Mouse (Mus musculus): ENCODE results near the gene Pnliprp2.

DNA sequence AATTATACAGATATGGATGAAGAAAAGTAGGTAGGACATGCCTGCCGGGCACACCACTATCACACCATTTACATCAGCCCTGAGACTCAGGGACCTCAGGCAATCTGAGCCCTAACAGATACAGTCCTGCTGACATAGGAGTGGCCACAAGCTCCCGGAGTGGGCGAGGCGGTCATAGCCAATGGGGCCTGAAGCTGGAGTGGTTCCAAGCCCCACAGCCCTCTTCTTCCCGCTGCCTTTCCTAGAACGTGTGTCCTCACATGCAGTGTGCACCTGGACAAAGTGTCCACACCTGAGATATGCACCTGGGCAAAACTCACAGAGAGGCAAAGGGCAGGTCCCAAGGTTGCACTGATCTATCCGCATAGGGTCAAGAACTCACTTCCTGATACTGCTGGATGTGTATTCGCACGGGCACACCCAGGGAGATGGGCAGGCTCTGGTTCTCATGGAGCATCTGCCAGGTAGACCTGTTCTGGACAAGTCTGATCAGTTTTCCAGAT is 12.0 kb upstream of the Pnliprp2 start:
- TF ChIP-seq CTCF (IDR thresholded peaks at IDR 0.05) (no peak), EP300 (IDR thresholded peaks at IDR 0.05) (no peak)

Measured in lung, postnatal 0 days (tissue).